Mouse (Mus musculus): ENCODE data around the gene Smg5. TPM values are rescaled to one million over a fixed set of nuclear protein-coding genes. Genes with fewer than 3 reads are reported as not detected.
A peak's percentile ranks its signal among the peaks of the same experiment; 100 is the strongest.

Smg5 gene
- polyA plus RNA-seq, 1 experiment from 2014 or later, result 66.1 TPM

- no peaks in the 10 kb centered on the region for H3K9me3 ChIP-seq
- H3K4me2 ChIP-seq, result peak overlapping the region; percentile 69
- H3K36me3 ChIP-seq, result peaks cover 31% of the 10 kb centered on the region
- peaks cover 27% of the 10 kb centered on the region for H3K4me1 ChIP-seq (replicated peaks)
- H3K27ac ChIP-seq (replicated peaks), result 0 out of 2 replicates have a peak overlapping the region, but pooled peaks have one; percentile 90
- no peaks in the 10 kb centered on the region for H3K27me3 ChIP-seq
- H3K9ac ChIP-seq, result peak overlapping the region; percentile 86; the same call in 1 of the 2 replicates
- WGBS, result 73% methylated on average over 5 of the region's 5 CpGs
- H3K4me3 ChIP-seq, result peak overlapping the region; percentile 63; the same call in 1 of the 2 replicates
- no peak for ATAC-seq (ENCODE audit: low read depth)
These were observed 72.9 kb downstream of the Smg5 start for GRCm38 (mm10) chr3:88408953-88409352.

GRCm38 (mm10) chr3:88409741-88410644, 73.9 kb downstream of the Smg5 start, which contains the start of gene Pmf1:
Gene Pmf1, minus strand, starts transcription at chr3:88410331.
- H3K4me1 ChIP-seq (replicated peaks), result peaks cover 27% of the 10 kb centered on the region
- no peaks in the 10 kb centered on the region for H3K27me3 ChIP-seq
- H3K36me3 ChIP-seq, result peaks cover 40% of the 10 kb centered on the region
- H3K27ac ChIP-seq (replicated peaks), result peak within 1 kb of the TSS; percentile 90
- peak within 1 kb of the TSS; percentile 86 for H3K9ac ChIP-seq
- peak within 1 kb of the TSS; percentile 69 for H3K4me2 ChIP-seq
- under 1% methylated on average over 54 of the region's 54 CpGs for WGBS
- H3K4me3 ChIP-seq, result peak within 1 kb of the TSS; percentile 63
- ATAC-seq (ENCODE audit: low read depth), result peak; percentile 91
- H3K9me3 ChIP-seq, result no peaks in the 10 kb centered on the region

- Histone ChIP-seq H3K4me1 (replicated peaks) (peaks cover 27% of the 10 kb centered on the region), H3K4me3 (peak overlapping the region; percentile 63), H3K27ac (replicated peaks) (peak overlapping the region; percentile 90), H3K9ac (peak overlapping the region; percentile 86), H3K36me3 (peaks cover 46% of the 10 kb centered on the region), H3K4me2 (peak overlapping the region; percentile 69), H3K9me3 (no peaks in the 10 kb centered on the region), H3K27me3 (no peaks in the 10 kb centered on the region)
- 26% methylated on average over 7 of the region's 7 CpGs for WGBS
- ATAC-seq (ENCODE audit: low read depth), result no peak
These were observed 74.6 kb downstream of the Smg5 start for GRCm38 (mm10) chr3:88410645-88411031.

GRCm38 (mm10) chr3:88411681-88412080, 75.6 kb downstream of the Smg5 start:
- Histone ChIP-seq H3K9me3 (no peaks in the 10 kb centered on the region), H3K4me2 (no peak overlapping the region), H3K27me3 (no peaks in the 10 kb centered on the region), H3K36me3 (peaks cover 57% of the 10 kb centered on the region), H3K4me3 (no peak overlapping the region), H3K9ac (no peak overlapping the region), H3K4me1 (replicated peaks) (peaks cover 27% of the 10 kb centered on the region), H3K27ac (replicated peaks) (no peak overlapping the region)
- 89% methylated on average over 4 of the region's 4 CpGs for WGBS
- no peak for ATAC-seq (ENCODE audit: low read depth)

Other genes with a start within 250 kb of the Smg5 start
- gene Mef2d, start 193.9 kb upstream of the Smg5 start, polyA plus RNA-seq (2015; fragmentation: Nextera tagmentation; extraction: Ambion mirVana), result 15.9 and 19.4 TPM in 2 replicates
- gene Rhbg, start 81.6 kb upstream of the Smg5 start, polyA plus RNA-seq (2015; fragmentation: Nextera tagmentation; extraction: Ambion mirVana), result 0.15 and 0.67 TPM in 2 replicates
- gene Gm38392, start 49.0 kb upstream of the Smg5 start, polyA plus RNA-seq (2015; fragmentation: Nextera tagmentation; extraction: Ambion mirVana), result 0.23 and 0.33 TPM in 2 replicates
- 8.5 and 12.5 TPM in 2 replicates for gene Tsacc, start 39.3 kb upstream of the Smg5 start, polyA plus RNA-seq (2015; fragmentation: Nextera tagmentation; extraction: Ambion mirVana)
- 496 and 532 TPM in 2 replicates for gene Cct3, start 39.1 kb upstream of the Smg5 start, polyA plus RNA-seq (2015; fragmentation: Nextera tagmentation; extraction: Ambion mirVana)
- 99.6 and 112 TPM in 2 replicates for gene Glmp, start 11.2 kb upstream of the Smg5 start, polyA plus RNA-seq (2015; fragmentation: Nextera tagmentation; extraction: Ambion mirVana)
- 1.5 and 1.7 TPM in 2 replicates for gene Tmem79, start 112 bp upstream of the Smg5 start, polyA plus RNA-seq (2015; fragmentation: Nextera tagmentation; extraction: Ambion mirVana)
- gene Paqr6, start 28.3 kb downstream of the Smg5 start, polyA plus RNA-seq (2015; fragmentation: Nextera tagmentation; extraction: Ambion mirVana), result 3.4 and 5.3 TPM in 2 replicates
- not detected in 2 replicates for gene Bglap3, start 36.5 kb downstream of the Smg5 start, polyA plus RNA-seq (2015; fragmentation: Nextera tagmentation; extraction: Ambion mirVana)
- gene Bglap2, start 42.4 kb downstream of the Smg5 start, polyA plus RNA-seq (2015; fragmentation: Nextera tagmentation; extraction: Ambion mirVana), result not detected in 2 replicates
- not detected in 2 replicates for gene Bglap, start 48.2 kb downstream of the Smg5 start, polyA plus RNA-seq (2015; fragmentation: Nextera tagmentation; extraction: Ambion mirVana)
- 31.6 and 33.5 TPM in 2 replicates for gene Pmf1, start 74.1 kb downstream of the Smg5 start, polyA plus RNA-seq (2015; fragmentation: Nextera tagmentation; extraction: Ambion mirVana)
- 30.4 and 31.1 TPM in 2 replicates for gene Slc25a44, start 88.9 kb downstream of the Smg5 start, polyA plus RNA-seq (2015; fragmentation: Nextera tagmentation; extraction: Ambion mirVana)
- gene Sema4a, start 124.9 kb downstream of the Smg5 start, polyA plus RNA-seq (2015; fragmentation: Nextera tagmentation; extraction: Ambion mirVana), result 19.7 and 21.8 TPM in 2 replicates
- 41.9 and 45.3 TPM in 2 replicates for gene Lmna, start 173.7 kb downstream of the Smg5 start, polyA plus RNA-seq (2015; fragmentation: Nextera tagmentation; extraction: Ambion mirVana)
- 32.5 and 33.7 TPM in 2 replicates for gene Mex3a, start 196.1 kb downstream of the Smg5 start, polyA plus RNA-seq (2015; fragmentation: Nextera tagmentation; extraction: Ambion mirVana)
- not detected in 2 replicates for gene Rab25, start 212.0 kb downstream of the Smg5 start, polyA plus RNA-seq (2015; fragmentation: Nextera tagmentation; extraction: Ambion mirVana)
- gene Lamtor2, start 216.8 kb downstream of the Smg5 start, polyA plus RNA-seq (2015; fragmentation: Nextera tagmentation; extraction: Ambion mirVana), result 161 and 170 TPM in 2 replicates
- gene Ubqln4, start 217.5 kb downstream of the Smg5 start, polyA plus RNA-seq (2015; fragmentation: Nextera tagmentation; extraction: Ambion mirVana), result 38.4 and 40.6 TPM in 2 replicates
- 157 and 164 TPM in 2 replicates for gene Ssr2, start 239.6 kb downstream of the Smg5 start, polyA plus RNA-seq (2015; fragmentation: Nextera tagmentation; extraction: Ambion mirVana)

Data from neural tube, embryonic 13.5 days (tissue).